Mouse (Mus musculus): Measurements from ENCODE around the gene Flvcr2.

DNA sequence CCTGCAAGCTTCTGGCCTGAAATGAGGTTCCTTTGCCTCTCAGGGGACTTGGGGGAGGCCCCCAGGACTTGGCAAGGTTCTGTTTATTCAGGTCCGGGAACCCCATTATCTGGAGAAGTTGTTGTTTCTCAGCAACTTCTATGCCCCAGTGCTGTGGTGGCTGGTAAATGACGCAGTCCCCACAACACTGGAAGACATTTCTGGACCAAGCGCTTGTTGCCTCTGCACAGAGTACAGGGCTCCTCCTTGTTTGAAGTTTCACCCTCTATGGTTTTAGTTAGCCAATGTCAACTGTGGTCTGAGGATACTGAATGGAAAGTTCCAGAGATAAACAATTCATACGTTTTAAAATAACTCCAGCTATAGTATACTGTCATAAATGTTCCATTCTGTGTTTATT, 39.4 kb upstream of the Flvcr2 start:
- TF ChIP-seq CTCF (IDR thresholded peaks at IDR 0.05; ENCODE audit: borderline replicate concordance, control insufficient read depth, extremely low read depth, insufficient read depth, low read length, poor library complexity) = no peak
- TF ChIP-seq POLR2A (IDR thresholded peaks at IDR 0.05; ENCODE audit: control insufficient read depth, extremely low read depth, insufficient read depth, low read length, poor library complexity) = no peak

All from thymus, adult 2 months (tissue).